Mouse (Mus musculus): ENCODE results near the gene Lmtk2. TPM values are rescaled to one million over a fixed set of nuclear protein-coding genes. Genes with fewer than 3 reads are reported as not detected.

Gene Lmtk2
- 11.6 and 15.5 TPM in 2 replicates for polyA plus RNA-seq (2021; fragmentation: Nextera tagmentation)
- long read RNA-seq, experiment 1, full-length matches to known transcripts, result 1 of 61 reads
- long read RNA-seq, experiment 1, partial matches to known transcripts, result 55 of 61 reads
- long read RNA-seq, experiment 1, other reads (novel, unspliced or antisense), result 5 of 61 reads
- long read RNA-seq, experiment 2, partial matches to known transcripts, result 0 of 22 reads
- long read RNA-seq, experiment 2, other reads (novel, unspliced or antisense), result 22 of 22 reads

GRCm38 (mm10) chr5:144100149-144100935 lies at the start of gene Lmtk2:
Lmtk2 (plus strand) TSS chr5:144100436.

GRCm38 (mm10) chr5:144189950-144190583 lies 89.8 kb downstream of the Lmtk2 start, which contains the start of gene Bhlha15:
Bhlha15 (plus strand) TSS chr5:144190286.

GRCm38 (mm10) chr5:144223503-144223862 lies 123.2 kb downstream of the Lmtk2 start, which contains the start of gene Tecpr1:
Tecpr1 (minus strand) TSS chr5:144223615.

Other genes with a start within 250 kb of the Lmtk2 start
- 0.09 TPM in 1 of 2 replicates, not detected in the other for gene Ankrd61, start 202.8 kb upstream of the Lmtk2 start, polyA plus RNA-seq (2021; fragmentation: Nextera tagmentation)
- 40.5 and 44.0 TPM in 2 replicates for gene Aimp2, start 190.6 kb upstream of the Lmtk2 start, polyA plus RNA-seq (2021; fragmentation: Nextera tagmentation)
- 6.6 and 10.7 TPM in 2 replicates for gene Pms2, start 190.5 kb upstream of the Lmtk2 start, polyA plus RNA-seq (2021; fragmentation: Nextera tagmentation)
- gene Gm42421, start 172.3 kb upstream of the Lmtk2 start, polyA plus RNA-seq (2021; fragmentation: Nextera tagmentation), result not detected in 2 replicates
- gene Rsph10b, start 167.4 kb upstream of the Lmtk2 start, polyA plus RNA-seq (2021; fragmentation: Nextera tagmentation), result 1.3 and 2.0 TPM in 2 replicates
- 17.6 and 41.1 TPM in 2 replicates for gene Ccz1, start 85.6 kb upstream of the Lmtk2 start, polyA plus RNA-seq (2021; fragmentation: Nextera tagmentation)
- 1.1 and 3.2 TPM in 2 replicates for gene Ocm, start 73.8 kb upstream of the Lmtk2 start, polyA plus RNA-seq (2021; fragmentation: Nextera tagmentation)
- gene Bhlha15, start 89.8 kb downstream of the Lmtk2 start, polyA plus RNA-seq (2021; fragmentation: Nextera tagmentation), result not detected in 2 replicates
- 25.5 and 32.1 TPM in 2 replicates for gene Tecpr1, start 123.2 kb downstream of the Lmtk2 start, polyA plus RNA-seq (2021; fragmentation: Nextera tagmentation)
- gene Bri3, start 144.0 kb downstream of the Lmtk2 start, polyA plus RNA-seq (2021; fragmentation: Nextera tagmentation), result 16.0 and 248 TPM in 2 replicates

Data from left cerebral cortex, adult 6 months (tissue).